Mouse (Mus musculus): ENCODE measurements around the gene Myo1d. TPM values are rescaled to one million over a fixed set of nuclear protein-coding genes. Genes with fewer than 3 reads are reported as not detected.

The Myo1d gene
- polyA plus RNA-seq, 1 experiment from 2014 or later, result 30.5 TPM

DNA sequence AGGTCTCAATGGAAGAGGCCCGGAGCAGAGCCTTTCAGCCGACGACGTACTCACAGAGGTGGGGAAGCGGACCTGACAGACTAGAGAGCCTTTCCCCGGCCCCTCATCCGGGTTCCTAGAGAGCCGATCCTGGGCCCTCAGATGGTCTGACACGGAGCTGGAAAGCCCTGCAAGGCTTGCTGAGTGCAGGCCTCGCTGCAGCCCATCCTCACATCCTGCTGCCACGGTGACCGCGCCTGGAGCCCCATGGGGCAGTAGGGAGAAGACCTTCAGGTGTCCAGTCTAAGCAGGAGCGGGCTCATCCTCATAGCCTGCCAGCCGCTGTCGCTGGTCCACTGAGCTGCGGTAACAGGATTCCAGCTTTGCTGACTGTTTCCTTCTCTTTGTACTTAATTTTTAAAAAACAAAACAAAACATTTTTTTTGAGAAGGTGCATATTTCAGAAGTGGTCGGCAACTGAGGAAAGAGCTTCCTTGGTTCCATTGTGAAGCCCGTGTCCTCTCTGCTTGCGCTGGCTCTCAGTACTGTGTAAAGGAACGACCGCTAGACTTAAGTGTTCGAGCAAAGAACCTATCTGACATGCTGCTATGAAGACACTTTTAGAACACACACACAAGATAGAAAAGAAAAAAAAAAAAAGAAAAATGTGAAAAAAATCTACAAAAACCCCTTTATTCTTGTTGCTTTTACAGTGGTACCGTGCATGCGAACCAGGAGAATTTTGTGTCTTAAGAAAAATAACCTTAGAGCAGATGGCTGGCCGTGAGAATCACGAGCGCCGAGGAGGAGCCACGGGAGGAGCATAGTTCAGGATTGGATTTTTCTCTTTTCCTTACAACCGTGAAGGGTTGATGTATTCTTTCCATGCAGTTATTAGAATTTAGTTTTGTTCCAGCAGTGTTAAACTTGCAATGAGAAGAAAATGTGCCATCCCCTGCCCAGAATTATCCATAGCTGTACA, 299.6 kb downstream of the Myo1d start:
- WGBS, result 86% methylated on average over 31 of the region's 31 CpGs
- Histone ChIP-seq H3K4me2 (no peak overlapping the region), H3K9ac (no peak overlapping the region)

DNA sequence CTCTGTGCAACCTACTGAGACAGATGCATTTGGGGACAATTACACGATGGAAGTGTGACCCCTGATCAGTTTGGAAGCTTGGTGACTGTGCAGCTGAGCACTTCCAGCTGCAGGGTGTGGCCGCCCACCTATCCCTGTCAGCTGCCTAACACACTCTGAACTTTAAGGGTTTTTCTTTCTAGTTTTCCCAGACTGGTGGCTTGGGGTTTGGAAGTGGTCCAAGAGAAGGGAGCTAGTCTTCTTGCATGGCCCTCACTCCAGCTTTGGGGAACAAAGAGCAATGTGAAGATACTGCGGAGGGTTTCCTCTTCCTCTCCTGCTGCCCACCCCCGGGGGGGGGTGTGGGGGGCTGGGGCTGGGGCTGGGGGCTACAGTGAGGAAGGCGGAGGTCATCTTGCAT, 300.4 kb downstream of the Myo1d start:
- 0 out of 2 replicates have a peak, but pooled peaks cover under 1% of the 10 kb centered on the region for H3K36me3 ChIP-seq
- ATAC-seq (ENCODE audit: insufficient read depth, low FRiP score, low read depth), result no peak
- WGBS, result 73% methylated on average over 5 of the region's 5 CpGs

More for the DNA sequence above, 299.6 kb downstream of the Myo1d start:
- Histone ChIP-seq H3K27ac (no peak overlapping the region), H3K4me1 (peaks cover 10% of the 10 kb centered on the region), H3K4me3 (replicated peaks) (no peak overlapping the region), H3K27me3 (replicated peaks) (peaks cover 5% of the 10 kb centered on the region; the same call in 1 of the 2 replicates), H3K9me3 (no peaks in the 10 kb centered on the region), H3K36me3 (no peaks in the 10 kb centered on the region)
- ATAC-seq (ENCODE audit: insufficient read depth, low FRiP score, low read depth), result no peak

DNA sequence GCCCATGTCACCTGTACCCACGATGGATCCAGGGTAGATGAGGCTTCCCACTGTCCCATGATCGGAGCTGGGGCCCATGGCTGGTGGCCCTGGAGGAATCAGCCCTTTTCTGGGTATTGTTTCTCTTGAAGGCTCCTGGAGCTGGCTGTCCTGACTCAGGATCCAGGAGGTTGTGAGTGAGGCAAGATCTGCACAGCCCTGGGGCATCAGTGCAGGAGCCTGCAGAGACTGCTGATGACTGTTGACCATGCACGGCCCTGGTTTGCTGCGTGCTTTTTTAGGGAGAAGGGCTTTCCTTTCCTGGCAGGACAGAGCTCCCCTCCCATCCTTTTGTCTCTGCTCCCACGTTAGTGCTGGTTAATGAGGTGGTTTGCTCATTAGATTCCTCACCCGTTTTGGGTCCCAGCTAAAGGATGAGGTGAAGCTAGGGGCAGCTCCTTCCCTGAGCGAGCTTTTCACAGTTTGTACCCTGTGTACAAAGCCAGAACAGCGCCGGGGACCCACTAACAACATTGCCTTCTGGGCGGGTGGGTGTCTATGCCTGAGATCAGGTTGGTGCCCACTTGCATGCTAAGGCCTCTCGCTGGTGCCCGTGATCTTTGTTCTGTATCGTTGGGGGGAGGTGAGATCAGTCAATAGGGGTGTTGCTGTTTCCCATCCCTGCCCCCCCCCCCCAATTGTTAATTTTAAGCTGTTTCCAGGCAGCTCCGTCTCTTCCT, 301.0 kb downstream of the Myo1d start:
- Histone ChIP-seq H3K27me3 (replicated peaks) (peaks cover 5% of the 10 kb centered on the region; the same call in 1 of the 2 replicates), H3K36me3 (peaks cover 6% of the 10 kb centered on the region; the same call in 1 of the 2 replicates), H3K9me3 (no peaks in the 10 kb centered on the region), H3K4me2 (no peak overlapping the region), H3K4me3 (replicated peaks) (no peak overlapping the region), H3K9ac (no peak overlapping the region), H3K27ac (no peak overlapping the region), H3K4me1 (peaks cover 10% of the 10 kb centered on the region)
- 75% methylated on average over 14 of the region's 14 CpGs for WGBS
- no peak for ATAC-seq (ENCODE audit: insufficient read depth, low FRiP score, low read depth)

More for the DNA sequence above, 300.4 kb downstream of the Myo1d start:
- no peaks in the 10 kb centered on the region for H3K9me3 ChIP-seq
- no peak overlapping the region; the same call in 1 of the 2 replicates for H3K4me2 ChIP-seq
- peaks cover 5% of the 10 kb centered on the region; the same call in 1 of the 2 replicates for H3K27me3 ChIP-seq (replicated peaks)
- H3K4me1 ChIP-seq, result peaks cover 10% of the 10 kb centered on the region
- no peak overlapping the region for H3K9ac ChIP-seq
- no peak overlapping the region for H3K4me3 ChIP-seq (replicated peaks)
- H3K27ac ChIP-seq, result no peak overlapping the region

DNA sequence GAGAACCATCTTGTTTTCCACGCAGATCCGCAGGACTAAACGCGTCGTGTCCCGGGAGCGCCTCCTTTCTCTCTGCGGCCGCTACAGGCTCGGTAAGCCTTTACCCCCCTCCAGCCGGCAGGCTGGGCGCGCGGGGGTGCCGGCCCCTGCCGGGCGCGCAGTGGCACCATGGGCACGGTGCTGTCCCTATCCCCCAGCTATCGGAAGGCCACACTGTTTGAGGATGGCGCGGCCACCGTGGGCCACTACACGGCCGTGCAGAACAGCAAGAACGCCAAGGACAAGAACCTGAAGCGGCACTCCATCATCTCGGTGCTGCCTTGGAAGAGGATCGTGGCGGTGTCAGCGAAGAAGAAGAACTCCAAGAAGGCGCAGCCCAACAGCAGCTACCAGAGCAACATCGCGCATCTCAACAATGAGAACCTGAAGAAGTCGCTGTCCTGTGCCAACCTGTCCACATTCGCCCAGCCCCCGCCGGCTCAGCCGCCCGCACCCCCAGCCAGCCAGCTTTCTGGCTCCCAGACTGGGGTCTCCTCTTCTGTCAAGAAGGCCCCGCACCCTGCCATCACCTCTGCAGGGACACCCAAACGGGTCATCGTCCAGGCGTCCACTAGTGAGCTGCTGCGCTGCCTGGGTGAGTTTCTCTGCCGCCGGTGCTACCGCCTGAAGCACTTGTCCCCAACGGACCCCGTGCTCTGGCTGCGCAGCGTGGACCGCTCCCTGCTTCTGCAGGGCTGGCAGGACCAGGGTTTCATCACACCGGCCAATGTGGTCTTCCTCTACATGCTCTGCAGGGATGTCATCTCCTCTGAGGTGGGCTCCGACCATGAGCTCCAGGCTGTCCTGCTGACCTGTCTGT, 302.3 kb downstream of the Myo1d start:
- Histone ChIP-seq H3K4me1 (peaks cover 10% of the 10 kb centered on the region), H3K9ac (peak overlapping the region; percentile 44), H3K27me3 (replicated peaks) (peaks cover 5% of the 10 kb centered on the region; the same call in 1 of the 2 replicates), H3K27ac (peak overlapping the region; percentile 55), H3K4me3 (replicated peaks) (peak overlapping the region; percentile 67), H3K4me2 (peak overlapping the region; percentile 100), H3K36me3 (peaks cover 16% of the 10 kb centered on the region; the same call in 1 of the 2 replicates), H3K9me3 (no peaks in the 10 kb centered on the region)
- 19% methylated on average over 53 of the region's 55 CpGs for WGBS
- ATAC-seq (ENCODE audit: insufficient read depth, low FRiP score, low read depth), result 0 out of 2 replicates have a peak, but pooled peaks have one; percentile 24

DNA sequence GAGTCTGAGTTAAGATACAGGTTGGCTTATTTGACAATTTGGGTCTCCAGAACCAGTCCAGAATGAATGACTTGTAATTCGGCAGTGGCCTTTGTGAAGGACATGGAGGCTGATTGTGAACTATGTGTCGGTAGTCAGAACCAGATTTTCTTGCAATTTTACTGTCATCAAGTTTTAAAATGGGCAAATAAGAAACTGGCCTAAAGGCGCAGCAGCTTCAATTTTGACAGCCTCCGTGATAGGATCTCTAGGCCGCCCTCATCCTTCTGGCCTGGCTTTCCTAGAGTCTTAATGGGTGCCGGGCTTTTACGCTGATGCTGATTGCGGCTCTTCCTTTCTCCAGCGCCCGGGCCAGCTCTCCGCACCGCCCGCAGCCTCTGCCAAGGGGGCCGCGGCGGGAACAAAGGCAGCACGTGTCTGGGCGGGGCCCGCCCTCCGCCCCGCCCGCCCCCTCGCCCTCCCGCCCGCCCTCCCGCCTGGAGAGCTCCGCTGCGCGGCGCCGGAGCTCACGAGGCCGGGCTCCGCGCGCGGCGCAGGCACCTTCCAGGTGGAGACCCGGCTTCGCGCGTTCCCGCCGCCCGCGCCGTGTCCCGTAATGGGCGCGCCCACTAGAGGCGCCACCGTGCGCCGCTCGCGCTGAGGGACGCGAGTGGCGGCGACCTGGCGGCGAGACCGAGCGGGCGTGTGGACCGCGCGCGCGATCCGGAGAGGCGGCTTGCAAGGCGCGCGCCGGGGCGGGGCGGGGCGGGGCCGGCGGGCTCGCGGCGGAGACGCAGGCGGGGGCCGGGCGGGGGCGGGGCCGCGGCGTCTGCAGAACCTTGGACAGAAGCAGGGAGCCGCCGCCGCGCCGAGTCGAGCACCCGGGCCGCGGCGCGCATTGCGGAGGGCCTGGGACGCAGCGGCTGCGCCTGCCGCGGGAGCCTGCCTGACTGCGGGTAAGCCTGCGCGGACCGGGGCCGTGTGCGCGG, 303.3 kb downstream of the Myo1d start, which contains the start of gene Cdk5r1:
Cdk5r1 (plus strand) TSS at position 802 of the 968 bp plus-strand sequence.
- peak; percentile 89 for ATAC-seq (ENCODE audit: insufficient read depth, low FRiP score, low read depth)
- Histone ChIP-seq H3K9ac (peak within 1 kb of the TSS; percentile 44), H3K27me3 (replicated peaks) (peaks cover 5% of the 10 kb centered on the region; the same call in 1 of the 2 replicates), H3K27ac (peak within 1 kb of the TSS; percentile 55), H3K9me3 (no peaks in the 10 kb centered on the region), H3K4me3 (replicated peaks) (peak within 1 kb of the TSS; percentile 67), H3K36me3 (peaks cover 22% of the 10 kb centered on the region), H3K4me2 (peak within 1 kb of the TSS; percentile 100), H3K4me1 (peaks cover 10% of the 10 kb centered on the region)
- WGBS, result under 1% methylated on average over 97 of the region's 116 CpGs

DNA sequence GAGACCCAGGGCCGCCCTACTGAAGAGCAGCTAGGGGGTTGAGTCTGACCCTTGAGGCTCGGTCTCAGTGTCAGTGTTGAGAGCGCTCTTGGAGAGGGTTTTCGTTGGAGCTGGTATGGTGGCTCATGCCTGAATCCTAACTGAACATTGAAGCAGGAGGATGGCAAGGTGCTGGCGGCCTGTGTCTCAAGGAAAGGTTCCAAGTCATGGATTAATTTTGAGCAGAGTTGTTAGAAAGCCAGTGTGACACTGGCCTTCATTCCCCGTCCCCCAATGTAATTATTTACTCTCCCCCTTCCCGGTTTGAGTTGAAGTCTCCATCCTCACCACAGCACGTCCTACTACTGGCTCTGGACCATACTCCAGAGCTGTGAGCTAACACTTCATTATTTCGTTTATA, 304.3 kb downstream of the Myo1d start:
- H3K27ac ChIP-seq, result no peak overlapping the region

DNA sequence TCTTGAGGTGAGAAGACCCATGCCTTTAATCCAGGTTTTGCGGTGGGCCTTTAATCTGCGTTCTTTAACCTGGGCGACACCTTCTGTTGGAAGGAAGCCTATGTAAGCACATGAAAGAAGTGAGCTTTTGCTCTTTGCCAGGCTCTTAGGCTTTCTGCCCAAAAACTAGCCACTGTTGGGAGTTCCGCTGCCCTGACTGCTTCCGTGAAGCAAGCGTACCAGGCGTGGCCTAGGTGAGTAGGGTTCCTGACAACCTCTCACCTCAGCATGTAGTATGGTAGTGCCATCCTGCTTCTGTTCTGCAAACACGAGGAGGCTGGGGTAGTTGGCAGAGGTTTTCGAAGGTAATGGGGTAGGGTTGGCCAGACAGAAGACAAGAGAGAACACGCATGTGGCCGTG, 305.0 kb downstream of the Myo1d start:
- 89% methylated on average over 11 of the region's 11 CpGs for WGBS
- Histone ChIP-seq H3K36me3 (peaks cover 31% of the 10 kb centered on the region), H3K9ac (no peak overlapping the region), H3K4me2 (no peak overlapping the region), H3K4me3 (replicated peaks) (no peak overlapping the region), H3K27ac (no peak overlapping the region), H3K27me3 (replicated peaks) (peaks cover 5% of the 10 kb centered on the region; the same call in 1 of the 2 replicates), H3K9me3 (no peaks in the 10 kb centered on the region), H3K4me1 (peaks cover 10% of the 10 kb centered on the region)
- ATAC-seq (ENCODE audit: insufficient read depth, low FRiP score, low read depth), result no peak

More for the DNA sequence above, 304.3 kb downstream of the Myo1d start:
- Histone ChIP-seq H3K9ac (no peak overlapping the region), H3K4me3 (replicated peaks) (no peak overlapping the region), H3K4me1 (peaks cover 10% of the 10 kb centered on the region), H3K9me3 (no peaks in the 10 kb centered on the region), H3K36me3 (peaks cover 26% of the 10 kb centered on the region), H3K4me2 (no peak overlapping the region), H3K27me3 (replicated peaks) (peaks cover 5% of the 10 kb centered on the region; the same call in 1 of the 2 replicates)
- WGBS, result 82% methylated on average over 9 of the region's 9 CpGs
- no peak for ATAC-seq (ENCODE audit: insufficient read depth, low FRiP score, low read depth)

DNA sequence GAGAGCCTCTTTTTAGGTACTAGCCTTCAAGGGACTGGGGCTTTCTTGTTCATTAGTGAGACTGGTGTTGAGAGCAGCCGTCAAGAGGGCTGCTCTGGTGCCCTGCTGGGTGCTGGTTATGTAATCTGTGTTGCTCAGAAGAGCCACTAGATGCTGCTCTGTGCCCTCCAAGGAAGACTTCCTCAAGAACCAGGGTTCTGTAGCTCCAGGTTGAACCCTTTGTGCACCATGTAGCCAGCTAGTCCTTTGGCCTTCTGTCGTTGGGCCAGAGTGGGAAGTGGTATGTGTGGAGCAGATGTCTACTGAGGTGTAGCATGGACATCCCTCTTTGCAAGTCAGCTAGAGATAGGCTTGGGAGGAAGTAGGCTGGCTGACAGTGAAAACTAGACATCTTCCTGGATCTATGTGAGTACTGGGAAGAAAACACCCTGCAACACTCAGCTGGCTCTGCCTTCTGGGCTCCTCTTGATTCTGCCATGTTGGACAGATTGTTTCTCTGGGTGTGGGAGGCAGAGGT, 305.6 kb downstream of the Myo1d start:
- H3K9ac ChIP-seq, result no peak overlapping the region
- ATAC-seq (ENCODE audit: insufficient read depth, low FRiP score, low read depth), result no peak
- no peak overlapping the region for H3K4me2 ChIP-seq
- peaks cover 5% of the 10 kb centered on the region; the same call in 1 of the 2 replicates for H3K27me3 ChIP-seq (replicated peaks)
- H3K27ac ChIP-seq, result no peak overlapping the region
- 65% methylated on average over 2 of the region's 2 CpGs for WGBS
- H3K4me3 ChIP-seq (replicated peaks), result no peak overlapping the region
- no peaks in the 10 kb centered on the region for H3K9me3 ChIP-seq
- peaks cover 38% of the 10 kb centered on the region for H3K36me3 ChIP-seq
- H3K4me1 ChIP-seq, result peaks cover 10% of the 10 kb centered on the region

DNA sequence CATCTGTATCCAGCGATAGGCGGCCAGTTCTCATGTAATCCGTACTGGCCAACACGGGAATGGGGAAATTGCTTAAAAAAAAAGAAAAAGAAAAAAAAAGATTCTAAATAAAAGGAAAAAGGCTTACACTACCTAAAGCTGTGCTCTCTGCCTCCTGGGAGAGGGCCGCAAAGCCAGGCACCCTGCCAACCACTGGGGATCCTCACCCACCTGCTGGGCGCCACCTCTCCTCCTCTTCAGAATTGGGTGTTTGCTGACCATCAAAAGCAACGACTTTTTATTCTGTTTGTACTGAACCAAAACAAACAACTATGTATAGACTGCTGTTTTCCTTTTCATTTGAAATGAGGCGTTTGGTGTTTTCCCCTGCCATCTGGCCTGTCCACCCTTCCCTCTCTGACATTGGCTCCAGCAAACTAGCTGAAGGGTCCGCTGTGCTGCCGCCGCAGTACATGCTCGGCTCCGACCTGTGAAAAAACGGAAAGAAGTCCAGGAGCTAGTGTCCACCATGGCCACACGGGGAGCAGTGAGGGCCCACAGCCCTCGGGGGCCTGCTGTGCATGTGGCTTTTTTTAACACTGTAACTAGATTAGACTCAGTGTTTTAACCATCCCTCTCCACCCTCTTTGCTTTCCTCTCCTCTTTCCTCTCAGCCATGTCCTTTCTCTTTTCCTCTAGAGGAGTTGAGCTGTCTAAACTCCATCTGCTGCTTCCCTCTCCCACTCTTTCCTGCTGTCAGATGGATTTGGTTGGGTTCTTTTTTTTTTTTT, 307.8 kb downstream of the Myo1d start:
- H3K4me2 ChIP-seq, result no peak overlapping the region
- H3K9me3 ChIP-seq, result no peaks in the 10 kb centered on the region
- no peak overlapping the region for H3K4me3 ChIP-seq (replicated peaks)
- H3K9ac ChIP-seq, result no peak overlapping the region
- H3K27ac ChIP-seq, result no peak overlapping the region
- peaks cover 54% of the 10 kb centered on the region for H3K36me3 ChIP-seq
- no peak for ATAC-seq (ENCODE audit: insufficient read depth, low FRiP score, low read depth)
- no peaks in the 10 kb centered on the region for H3K4me1 ChIP-seq
- 80% methylated on average over 16 of the region's 16 CpGs for WGBS
- H3K27me3 ChIP-seq (replicated peaks), result no peaks in the 10 kb centered on the region
